Mouse (Mus musculus): ENCODE data around the gene Camk1d.

GRCm38 (mm10) chr2:5648764-5649163 is 65.6 kb downstream of the Camk1d start:
- TF ChIP-seq CTCF (IDR thresholded peaks at IDR 0.05; ENCODE audit: low read depth): no peak
- TF ChIP-seq EP300 (IDR thresholded peaks at IDR 0.05; ENCODE audit: low read depth): no peak

Data from liver, embryonic 14.5 days (tissue).